Mouse (Mus musculus): ENCODE measurements at regions not wholly inside any gene's neighbourhood (a gene's known extent, or its start where the extent isn't known, plus 50 kb on each side); places are given as distances from the start of the nearest gene placed in this dataset.
"Not testable (repeated sequence)": the region's sequence is repeated elsewhere in the genome, so short reads cannot be mapped to it uniquely, and the experiment has no call there.

DNA sequence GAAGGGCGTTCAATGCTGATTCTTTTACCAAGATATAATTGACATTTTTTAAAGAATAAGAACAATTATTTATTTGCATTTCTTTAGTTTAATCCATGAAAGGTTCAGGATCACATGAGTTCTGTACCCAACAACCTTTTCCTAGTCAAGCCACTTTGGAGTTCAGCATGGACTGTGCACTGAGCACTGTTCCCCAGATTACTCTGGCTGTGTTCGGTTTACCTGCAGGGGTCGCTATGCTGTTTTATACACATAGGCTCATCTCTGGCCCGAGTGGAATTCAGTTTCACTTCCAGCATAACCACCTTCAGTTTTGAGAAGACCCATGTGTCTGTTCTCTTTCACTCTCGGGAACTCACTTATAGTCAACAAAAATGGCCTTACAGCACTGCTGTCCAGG, 93.5 kb upstream of the Smarcad1 start:
- not testable (repeated sequence) for DNase-seq (ENCODE audit: low spot score in 2 of 2)

DNA sequence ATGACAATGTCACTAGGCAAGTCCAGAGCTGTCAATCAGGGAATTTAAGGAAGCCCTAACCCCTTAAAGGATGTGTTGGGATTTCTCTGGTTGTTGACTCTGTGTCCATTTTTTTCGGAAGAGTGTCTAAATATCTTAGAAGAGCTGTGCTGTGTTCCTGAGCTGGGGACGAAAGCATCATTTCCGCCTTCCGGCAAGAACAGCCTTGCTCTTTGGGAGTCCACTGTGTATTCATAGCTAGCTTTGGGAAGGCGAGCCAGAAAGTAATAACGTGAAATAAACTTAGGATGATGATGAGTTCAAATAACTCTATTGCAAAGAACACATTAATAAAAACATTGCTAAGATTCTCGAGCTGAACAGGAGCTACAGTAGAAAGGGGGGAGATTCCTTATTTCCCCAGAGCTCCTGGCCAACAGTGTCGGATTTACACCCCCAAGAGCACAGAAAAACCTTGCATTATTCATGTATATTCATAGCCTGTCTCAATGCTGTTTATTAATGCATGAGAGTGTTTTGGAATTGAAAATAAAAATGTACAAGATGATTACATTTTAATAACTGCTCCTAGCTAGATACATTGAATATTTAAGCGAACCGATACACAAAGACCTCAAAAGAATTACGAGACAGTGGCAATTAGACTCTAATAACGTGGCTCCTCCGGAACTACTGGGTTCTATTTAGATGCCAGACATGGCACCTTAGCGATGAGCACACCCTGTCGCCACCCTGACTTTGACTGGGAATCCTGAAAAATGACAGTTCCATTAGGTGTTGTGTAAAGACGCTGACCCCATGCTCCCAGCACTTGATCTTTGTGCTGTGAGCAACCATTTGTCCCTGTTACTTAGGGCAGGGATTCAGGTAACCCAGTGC, 80.5 kb upstream of the Smarcad1 start:
- DNase-seq (ENCODE audit: low spot score in 2 of 2) = no peak

DNA sequence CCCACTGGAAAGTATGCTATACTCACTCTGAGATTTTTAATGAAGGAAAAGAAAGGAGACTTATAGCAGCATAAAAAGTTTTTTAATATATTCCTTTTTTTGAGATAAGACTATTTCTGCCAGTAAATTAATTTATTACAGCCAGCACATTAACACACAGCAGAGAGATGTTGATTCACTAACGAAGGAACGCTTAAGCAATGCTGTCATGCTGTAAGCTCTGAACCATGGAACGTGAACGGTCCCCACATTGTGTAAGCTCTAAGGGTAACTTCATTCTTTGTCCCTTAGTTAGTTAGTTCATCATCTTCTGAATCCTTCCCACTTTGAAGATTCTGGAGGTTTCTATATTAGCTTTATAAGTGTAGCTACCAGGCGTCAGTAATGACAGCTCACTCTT, 79.8 kb upstream of the Smarcad1 start:
- DNase-seq (ENCODE audit: low spot score in 2 of 2) = no peak

DNA sequence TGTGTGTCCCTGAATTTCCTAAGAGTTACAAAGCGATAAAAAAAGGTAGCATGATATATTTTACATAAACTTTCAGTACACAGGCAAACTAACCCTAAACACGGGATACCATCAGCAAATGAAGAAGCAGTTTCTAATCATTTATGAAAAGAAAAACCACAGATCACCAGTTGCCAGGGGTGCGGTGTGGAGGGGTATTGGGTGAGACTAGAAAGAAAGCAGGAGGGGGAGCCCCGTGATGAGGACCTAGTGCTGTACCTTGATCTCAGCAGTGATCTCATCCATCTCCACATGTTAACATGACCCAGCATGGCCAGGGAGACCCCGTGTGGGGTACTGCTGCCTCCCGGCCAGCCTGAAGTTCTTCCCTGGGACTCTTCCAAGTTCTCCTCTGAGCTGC, 77.7 kb upstream of the Smarcad1 start:
- no peak for DNase-seq (ENCODE audit: low spot score in 2 of 2)

DNA sequence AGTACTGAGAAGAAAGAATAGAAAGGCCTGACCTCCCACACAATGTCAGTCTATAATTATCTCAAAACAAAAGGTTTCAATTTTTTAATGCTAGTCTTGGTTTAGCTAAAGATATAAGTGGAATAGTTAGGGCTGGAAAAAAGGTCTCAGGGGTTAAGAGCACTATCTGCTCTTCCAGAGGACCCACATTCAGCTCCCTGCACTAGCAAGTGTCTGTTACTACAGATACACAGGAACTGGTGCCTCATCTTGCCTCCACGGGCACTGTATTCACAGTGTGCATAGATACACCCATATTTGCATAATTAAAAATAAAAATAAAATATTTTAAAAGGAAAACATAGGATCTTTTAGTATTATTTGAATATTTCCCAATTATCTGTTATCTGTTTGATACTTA, 77.2 kb upstream of the Smarcad1 start:
- no peak for DNase-seq (ENCODE audit: low spot score in 2 of 2)

DNA sequence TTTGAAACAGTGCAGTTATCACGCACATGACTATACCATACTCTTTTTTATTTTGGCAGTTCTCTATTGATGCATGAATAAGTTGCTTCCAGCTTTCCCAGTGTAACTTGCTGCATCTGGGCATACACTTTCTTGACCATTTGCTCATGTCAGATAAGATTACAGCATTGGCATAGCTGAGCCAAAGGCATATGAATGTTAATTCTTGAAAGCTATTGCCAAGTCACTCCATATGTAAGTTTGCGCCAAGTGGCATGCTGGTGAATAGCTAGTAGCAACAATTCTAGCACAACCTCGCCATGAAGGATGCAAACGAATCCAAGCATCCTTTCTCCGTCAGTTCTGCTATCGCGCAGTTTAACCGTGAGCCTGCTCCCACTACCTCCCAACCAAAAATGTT, 72.2 kb upstream of the Smarcad1 start:
- no peak for DNase-seq (ENCODE audit: low spot score in 2 of 2)

DNA sequence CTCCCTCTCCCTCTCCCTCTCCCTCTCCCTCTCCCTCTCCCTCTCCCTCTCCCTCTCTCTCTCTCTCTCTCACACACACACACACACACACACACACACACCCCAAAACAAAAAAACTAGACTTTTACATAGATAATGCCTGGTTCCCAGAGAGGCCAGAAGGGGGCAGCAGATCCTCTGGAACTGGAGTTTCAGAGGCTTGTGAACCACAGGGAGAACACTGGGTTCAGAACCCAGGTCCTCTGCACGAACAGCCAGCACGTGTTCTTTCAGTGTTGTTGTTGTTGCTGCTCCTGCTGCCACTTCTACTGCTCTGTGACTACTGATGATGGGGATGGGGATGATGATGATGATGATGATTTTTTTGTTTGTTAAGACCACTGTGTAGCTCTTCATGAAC, 68.4 kb upstream of the Smarcad1 start:
- DNase-seq (ENCODE audit: low spot score in 2 of 2) = peak; percentile 7

DNA sequence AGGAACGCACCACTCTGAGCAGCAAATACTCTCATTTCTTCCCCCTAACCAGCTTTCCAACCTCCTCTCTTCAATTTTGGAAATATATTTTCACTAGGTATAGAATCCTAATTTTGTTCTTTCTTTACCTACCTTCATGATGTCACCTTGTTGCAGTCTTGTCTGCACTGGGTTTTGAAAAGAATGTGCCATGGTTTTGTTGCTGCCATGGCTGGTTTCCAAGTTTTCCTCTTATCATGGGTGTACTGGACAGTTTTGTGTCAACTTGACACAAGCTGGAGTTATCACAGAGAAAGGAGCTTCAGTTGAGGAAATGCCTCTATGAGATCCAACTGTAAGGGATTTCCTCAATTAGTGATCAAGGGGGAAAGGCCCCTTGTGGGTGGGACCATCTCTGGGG, 67.9 kb upstream of the Smarcad1 start:
- not testable (repeated sequence) for DNase-seq (ENCODE audit: low spot score in 2 of 2)

DNA sequence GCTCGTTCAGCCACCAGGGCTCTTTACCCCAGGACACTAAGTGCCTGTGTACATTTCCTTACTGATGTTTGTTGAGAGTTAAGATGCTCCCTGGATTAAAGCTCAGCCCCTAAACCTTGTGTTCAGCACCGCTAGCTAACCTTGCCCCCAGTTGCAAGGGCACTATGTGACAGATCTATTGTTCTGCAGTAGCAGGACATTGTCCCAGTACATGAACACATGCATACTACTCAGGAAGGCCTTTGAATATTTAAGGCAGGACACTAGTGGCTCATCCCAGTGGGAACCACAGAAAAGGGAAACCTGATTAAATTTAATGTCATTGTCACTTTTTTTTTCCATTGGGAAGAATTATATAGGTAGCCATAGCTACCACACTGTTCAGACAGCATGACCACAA, 60.3 kb upstream of the Smarcad1 start:
- no peak for DNase-seq (ENCODE audit: low spot score in 2 of 2)

All from spleen, postnatal 14 days (tissue).